Mouse (Mus musculus) midbrain, embryonic 12.5 days (tissue): ENCODE results near the gene Ulk1. TPM values are rescaled to one million over a fixed set of nuclear protein-coding genes. Genes with fewer than 3 reads are reported as not detected.

Experiments used
- ATAC-seq: fragments of 200-750 bp; cut with Nextera tagmentation; 2 replicates; pipeline ENCODE4 v1.8.0; 2017; ENCODE audit warnings: low read depth, moderate TSS enrichment, moderate library complexity; ENCODE audit not compliant: low FRiP score
- H3K27ac ChIP-seq: fragments of 300-500 bp; sonication (generic); replicated peaks from 2 replicates; pipeline ENCODE4 v1.5.1; 2016; ENCODE audit warnings: mild to moderate bottlenecking
- H3K27me3 ChIP-seq: fragments of 300-500 bp; sonication (generic); 2 replicates; pipeline ENCODE4 v1.6.1; 2016; ENCODE audit warnings: mild to moderate bottlenecking
- H3K36me3 ChIP-seq: fragments of 300-500 bp; sonication (generic); 2 replicates; pipeline ENCODE4 v1.6.1; 2016
- H3K4me1 ChIP-seq: fragments of 300-500 bp; sonication (generic); 2 replicates; pipeline ENCODE4 v1.6.1; 2016
- H3K4me2 ChIP-seq: fragments of 300-500 bp; sonication (generic); replicated peaks from 2 replicates; pipeline ENCODE4 v1.6.1; 2016; ENCODE audit warnings: mild to moderate bottlenecking, moderate library complexity
- H3K4me3 ChIP-seq: fragments of 300-500 bp; sonication (generic); 2 replicates; pipeline ENCODE4 v1.5.1; 2016; ENCODE audit warnings: mild to moderate bottlenecking
- H3K9ac ChIP-seq: fragments of 300-500 bp; sonication (generic); replicated peaks from 2 replicates; pipeline ENCODE4 v1.6.1; 2016; ENCODE audit warnings: mild to moderate bottlenecking, moderate library complexity
- H3K9me3 ChIP-seq: fragments of 300-500 bp; sonication (generic); 2 replicates; pipeline ENCODE4 v1.6.1; 2016; ENCODE audit warnings: mild to moderate bottlenecking
- WGBS: fragments of 180-500 bp; shearing (Covaris S2); methylation state at CpG from one replicate; pipeline ENCODE4 v1.1.7; 2016; 5-methylcytosine and 5-hydroxymethylcytosine counted together
- polyA plus RNA-seq: library from polyadenylated mRNA; unstranded; fragments of >200 nt; fragmentation: Nextera tagmentation; extraction: Ambion mirVana; gene quantifications from 2 replicates; pipeline ENCODE4 v1.2.1, GENCODE M21; 2016

Gene Ulk1
- polyA plus RNA-seq, 1 experiment from 2014 or later: 36.5 TPM

GRCm38 (mm10) chr5:110802186-110802585 lies 7.7 kb downstream of the Ulk1 start:
- Histone ChIP-seq H3K27me3 (no peaks in the 10 kb centered on the region), H3K9ac (no peak overlapping the region), H3K4me2 (no peak overlapping the region), H3K4me3 (no peak overlapping the region), H3K9me3 (no peaks in the 10 kb centered on the region), H3K36me3 (peaks cover 75% of the 10 kb centered on the region), H3K27ac (no peak overlapping the region), H3K4me1 (peaks cover 15% of the 10 kb centered on the region)
- no peak for ATAC-seq
- 83% methylated on average over 4 of the region's 4 CpGs for WGBS

GRCm38 (mm10) chr5:110801036-110801624 lies 8.8 kb downstream of the Ulk1 start:
- no peak overlapping the region for H3K27ac ChIP-seq
- peaks cover 4% of the 10 kb centered on the region for H3K4me1 ChIP-seq
- H3K27me3 ChIP-seq: no peaks in the 10 kb centered on the region
- no peak overlapping the region for H3K4me2 ChIP-seq
- no peak overlapping the region for H3K9ac ChIP-seq
- no peak overlapping the region for H3K4me3 ChIP-seq
- H3K9me3 ChIP-seq: no peaks in the 10 kb centered on the region
- no peak for ATAC-seq
- peaks cover 78% of the 10 kb centered on the region for H3K36me3 ChIP-seq
- 100% methylated on average over 3 of the region's 3 CpGs for WGBS

- no peak overlapping the region for H3K9ac ChIP-seq
- no peak overlapping the region for H3K4me2 ChIP-seq
- no peak overlapping the region for H3K4me3 ChIP-seq
- 86% methylated on average over 4 of the region's 4 CpGs for WGBS
- H3K4me1 ChIP-seq: no peaks in the 10 kb centered on the region
- no peak for ATAC-seq
- H3K9me3 ChIP-seq: no peaks in the 10 kb centered on the region
- peaks cover 92% of the 10 kb centered on the region for H3K36me3 ChIP-seq
- no peak overlapping the region for H3K27ac ChIP-seq
- H3K27me3 ChIP-seq: no peaks in the 10 kb centered on the region
These were observed 12.2 kb downstream of the Ulk1 start for GRCm38 (mm10) chr5:110797696-110798095.

GRCm38 (mm10) chr5:110794363-110794762 lies 15.5 kb downstream of the Ulk1 start:
- Histone ChIP-seq H3K4me3 (no peak overlapping the region), H3K27ac (no peak overlapping the region), H3K4me2 (no peak overlapping the region), H3K36me3 (peaks cover 99% of the 10 kb centered on the region), H3K27me3 (no peaks in the 10 kb centered on the region), H3K4me1 (no peaks in the 10 kb centered on the region), H3K9me3 (no peaks in the 10 kb centered on the region), H3K9ac (no peak overlapping the region)
- ATAC-seq: no peak
- 96% methylated on average over 7 of the region's 7 CpGs for WGBS

GRCm38 (mm10) chr5:110788684-110789083 lies 21.2 kb downstream of the Ulk1 start:
- no peak overlapping the region for H3K9ac ChIP-seq
- 66% methylated on average over 5 of the region's 5 CpGs for WGBS
- no peaks in the 10 kb centered on the region for H3K9me3 ChIP-seq
- H3K27ac ChIP-seq: no peak overlapping the region
- H3K4me2 ChIP-seq: no peak overlapping the region
- H3K36me3 ChIP-seq: peaks cover 94% of the 10 kb centered on the region
- peak; percentile 49; the same call in 1 of the 2 replicates for ATAC-seq
- H3K4me3 ChIP-seq: no peak overlapping the region
- H3K27me3 ChIP-seq: no peaks in the 10 kb centered on the region
- H3K4me1 ChIP-seq: no peaks in the 10 kb centered on the region

GRCm38 (mm10) chr5:110786081-110786835 lies 23.6 kb downstream of the Ulk1 start:
- Histone ChIP-seq H3K9ac (no peak overlapping the region), H3K9me3 (no peaks in the 10 kb centered on the region)

GRCm38 (mm10) chr5:110783150-110783549 lies 26.7 kb downstream of the Ulk1 start:
- H3K27ac ChIP-seq: no peak overlapping the region
- peaks cover 15% of the 10 kb centered on the region for H3K4me1 ChIP-seq
- WGBS: 79% methylated on average over 8 of the region's 8 CpGs
- no peak for ATAC-seq
- H3K27me3 ChIP-seq: no peaks in the 10 kb centered on the region
- no peak overlapping the region for H3K4me3 ChIP-seq
- no peak overlapping the region for H3K4me2 ChIP-seq
- no peaks in the 10 kb centered on the region for H3K9me3 ChIP-seq
- H3K36me3 ChIP-seq: peaks cover 43% of the 10 kb centered on the region
- H3K9ac ChIP-seq: no peak overlapping the region

More at GRCm38 (mm10) chr5:110786081-110786835, 23.6 kb downstream of the Ulk1 start:
- Histone ChIP-seq H3K4me2 (no peak overlapping the region), H3K27ac (no peak overlapping the region), H3K27me3 (no peaks in the 10 kb centered on the region), H3K4me1 (no peaks in the 10 kb centered on the region), H3K4me3 (no peak overlapping the region), H3K36me3 (peaks cover 69% of the 10 kb centered on the region)
- WGBS: 89% methylated on average over 11 of the region's 11 CpGs
- ATAC-seq: no peak

- Histone ChIP-seq H3K27ac (no peak overlapping the region), H3K36me3 (peaks cover 39% of the 10 kb centered on the region), H3K4me3 (no peak overlapping the region), H3K27me3 (no peaks in the 10 kb centered on the region), H3K4me1 (peaks cover 15% of the 10 kb centered on the region), H3K4me2 (no peak overlapping the region), H3K9ac (no peak overlapping the region), H3K9me3 (no peaks in the 10 kb centered on the region)
- 85% methylated on average over 7 of the region's 7 CpGs for WGBS
- ATAC-seq: no peak
These were observed 28.2 kb downstream of the Ulk1 start for GRCm38 (mm10) chr5:110781529-110782238.

- peak overlapping the region; percentile 86 for H3K4me3 ChIP-seq
- peaks cover 15% of the 10 kb centered on the region for H3K4me1 ChIP-seq
- H3K9me3 ChIP-seq: no peaks in the 10 kb centered on the region
- WGBS: 67% methylated on average over 10 of the region's 10 CpGs
- H3K27ac ChIP-seq: 0 out of 2 replicates have a peak overlapping the region, but pooled peaks have one; percentile 11
- peak; percentile 71 for ATAC-seq
- peaks cover 39% of the 10 kb centered on the region for H3K36me3 ChIP-seq
- peak overlapping the region; percentile 84 for H3K9ac ChIP-seq
- H3K4me2 ChIP-seq: peak overlapping the region; percentile 97
- no peaks in the 10 kb centered on the region for H3K27me3 ChIP-seq
These were observed 29.0 kb downstream of the Ulk1 start for GRCm38 (mm10) chr5:110780761-110781528.

- Histone ChIP-seq H3K9me3 (no peaks in the 10 kb centered on the region), H3K4me2 (peak within 1 kb of the TSS; percentile 97), H3K27ac (0 out of 2 replicates have a peak within 1 kb of the TSS, but pooled peaks have one; percentile 11), H3K4me3 (peak within 1 kb of the TSS; percentile 86), H3K36me3 (peaks cover 40% of the 10 kb centered on the region), H3K4me1 (peaks cover 15% of the 10 kb centered on the region), H3K9ac (peak within 1 kb of the TSS; percentile 84), H3K27me3 (no peaks in the 10 kb centered on the region)
- under 1% methylated on average over 56 of the region's 57 CpGs for WGBS
- ATAC-seq: peak; percentile 83
These were observed 29.7 kb downstream of the Ulk1 start, which contains the start of gene Pus1 for GRCm38 (mm10) chr5:110779998-110780760. TSS of gene Pus1 (minus strand) at chr5:110780659.
